Mouse (Mus musculus): ENCODE measurements at regions not wholly inside any gene's neighbourhood (a gene's known extent, or its start where the extent isn't known, plus 50 kb on each side); places are given as distances from the start of the nearest gene placed in this dataset.

DNA sequence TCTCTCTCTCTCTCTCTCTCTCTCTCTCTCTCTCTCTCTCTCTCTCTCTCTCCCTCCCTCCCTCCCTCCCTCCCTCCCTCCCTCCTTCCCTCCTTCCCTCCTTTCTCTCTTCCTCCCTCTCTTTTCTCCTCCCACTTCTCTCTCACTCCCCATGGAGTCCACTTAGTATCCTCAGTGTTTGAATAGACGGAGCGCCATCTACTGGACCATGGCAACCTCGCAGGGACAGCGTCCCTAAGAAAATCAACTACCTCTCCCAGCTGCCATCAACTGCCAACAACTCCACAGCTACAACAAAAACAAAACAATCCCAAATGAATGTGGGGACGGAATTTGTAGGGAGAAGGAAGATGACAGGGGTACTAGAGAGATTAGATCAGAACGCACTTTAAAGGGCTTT lies 69.5 kb upstream of the Gls start:
- peak; percentile 84 to 87 for DNase-seq

DNA sequence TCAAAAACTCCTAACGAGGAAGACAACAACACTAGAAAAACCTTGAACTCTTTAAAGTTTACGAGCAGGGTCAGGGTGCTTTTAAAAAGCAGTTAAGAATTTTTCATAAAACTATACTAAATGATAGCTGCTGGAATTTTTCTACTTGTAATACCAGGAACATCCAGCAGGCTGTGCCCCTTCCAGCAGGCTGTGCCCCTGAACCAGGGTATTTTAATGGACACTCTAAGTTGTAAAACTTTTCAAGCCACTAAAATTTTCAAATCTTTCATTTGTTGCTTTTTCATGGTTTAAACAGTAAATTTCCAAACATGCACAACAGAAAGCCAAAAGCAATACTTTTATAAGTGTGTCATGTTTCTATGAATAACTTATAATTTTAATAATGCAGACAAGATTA lies 68.2 kb upstream of the Gls start:
- DNase-seq: peak; percentile 51 to 65

DNA sequence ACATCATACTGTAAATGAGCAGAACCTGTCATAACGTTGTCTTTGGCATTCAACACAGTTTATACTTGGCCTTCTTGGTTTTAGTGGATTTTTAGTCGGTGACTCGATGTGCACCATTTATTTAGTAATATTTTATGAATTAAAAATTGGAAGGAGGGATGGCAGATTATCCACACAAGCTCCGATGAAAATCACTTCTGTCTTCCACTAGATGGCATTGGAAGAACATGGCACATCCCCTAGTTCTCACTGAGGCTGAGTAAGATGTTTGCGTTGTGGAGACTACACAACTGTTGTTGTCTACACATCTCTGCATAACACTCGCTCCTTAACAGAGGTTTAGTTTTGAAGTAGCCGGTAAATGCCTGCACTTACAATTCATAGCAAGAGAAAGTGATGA lies 66.5 kb upstream of the Gls start:
- peak; percentile 18 to 32 for DNase-seq

DNA sequence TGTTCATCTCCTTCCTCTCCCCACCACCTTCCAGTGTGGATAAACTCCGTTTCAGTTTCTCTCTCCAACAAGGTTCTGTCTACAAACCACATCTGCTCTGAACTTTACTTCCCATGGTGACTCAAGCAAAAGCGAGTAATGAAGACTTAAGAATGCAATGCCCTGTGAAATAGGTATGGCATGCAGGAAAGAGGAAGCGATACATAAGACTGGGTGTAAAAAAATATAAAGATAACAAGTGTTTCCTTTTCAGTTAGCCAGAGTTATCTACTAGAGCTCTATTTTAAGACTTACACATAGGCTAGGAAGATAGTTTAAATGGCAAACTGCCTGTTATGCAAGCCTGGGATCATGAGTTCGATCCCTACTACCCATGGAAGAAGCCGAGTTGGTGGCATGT lies 65.3 kb upstream of the Gls start:
- DNase-seq: no peak

DNA sequence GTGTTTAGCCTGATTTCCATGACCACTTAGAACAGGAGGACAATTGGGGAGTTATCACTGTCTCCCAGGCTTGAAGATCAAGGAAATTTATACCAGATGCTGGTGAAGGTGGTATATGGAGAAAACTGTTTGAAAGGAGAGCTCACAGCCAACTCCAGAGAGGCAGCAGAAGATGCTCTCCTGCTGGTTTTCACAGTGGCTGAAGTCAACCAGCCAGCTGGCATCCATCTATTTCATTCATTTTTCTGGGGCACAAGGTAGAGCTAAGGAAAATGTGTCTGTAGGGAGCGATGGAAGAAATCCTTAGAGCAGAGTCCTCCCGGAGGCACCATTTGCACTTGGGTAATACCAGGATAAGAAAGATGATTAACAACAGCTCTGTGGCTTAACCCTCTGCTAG lies 63.1 kb upstream of the Gls start:
- peak in 1 of 2 experiments; percentile 18 for DNase-seq

DNA sequence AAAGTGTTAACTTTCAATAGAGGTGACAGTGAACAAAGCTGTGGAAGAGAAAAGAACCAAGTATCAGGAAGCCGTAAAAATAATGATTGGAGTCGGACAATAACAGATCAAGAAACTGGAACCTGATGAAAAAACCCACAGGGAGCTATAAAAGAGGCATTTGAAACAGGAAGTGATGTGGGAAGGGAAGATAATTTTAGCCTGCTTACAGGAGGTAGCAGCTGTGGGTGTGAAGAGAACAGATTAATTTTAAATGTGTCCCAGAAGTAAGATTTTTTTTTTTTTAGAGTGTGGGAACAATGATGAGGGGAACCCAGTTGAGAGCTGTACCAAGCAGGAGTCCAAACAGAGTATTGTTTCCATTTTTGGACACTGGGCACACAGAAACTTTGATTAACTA lies 61.5 kb upstream of the Gls start:
- DNase-seq: no peak

DNA sequence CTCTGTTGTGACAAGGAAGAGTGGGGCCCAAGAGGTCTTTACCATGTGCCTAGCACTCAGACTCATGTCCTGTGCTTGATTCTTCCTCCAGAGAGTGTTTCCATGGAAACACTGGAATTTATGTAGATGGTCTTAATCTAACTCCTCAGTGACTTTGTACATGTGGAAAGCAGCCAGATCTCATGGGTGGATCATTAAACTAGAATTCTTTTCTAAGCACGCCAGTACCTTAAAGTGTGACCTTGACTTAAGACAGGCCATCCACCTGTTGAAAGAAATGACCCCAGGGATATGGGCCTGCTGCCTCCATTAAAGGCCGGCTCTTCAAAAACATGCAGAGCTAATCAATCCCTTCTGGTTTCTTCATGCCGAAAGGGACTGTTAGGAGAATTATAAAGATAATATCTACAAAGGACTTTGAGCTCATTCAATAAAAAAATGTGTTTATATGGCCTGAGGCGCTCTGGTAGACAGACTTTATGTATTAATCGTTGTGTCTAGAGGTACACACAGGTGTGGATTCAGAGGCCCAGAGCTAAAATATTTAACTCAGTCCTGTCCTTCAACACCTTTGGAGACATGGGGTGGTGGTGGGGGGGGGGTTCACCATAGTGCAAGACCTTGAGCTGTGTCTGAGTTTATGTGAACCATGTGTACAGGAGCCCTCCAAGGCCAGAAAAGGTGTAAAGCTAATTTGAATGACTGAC lies 60.5 kb upstream of the Gls start:
- no peak for DNase-seq

Data from cerebellum, postnatal 10 days (tissue).